Mouse (Mus musculus): Measurements from ENCODE around the gene Slitrk6. TPM values are rescaled to one million over a fixed set of nuclear protein-coding genes. Genes with fewer than 3 reads are reported as not detected.

Slitrk6 gene
- not detected in 2 replicates for polyA plus RNA-seq (2012; ENCODE audit: insufficient read depth, insufficient read length, low replicate concordance, missing spikeins)

GRCm38 (mm10) chr14:110754484-110755307 is at the start of gene Slitrk6:
Gene Slitrk6 (minus strand): TSS chr14:110755149.
- no peak within 1 kb of the TSS for H3K27ac ChIP-seq (ENCODE audit: insufficient read depth, low read depth, low read length)
- no peak within 1 kb of the TSS for H3K4me3 ChIP-seq (ENCODE audit: insufficient read depth, low read depth, low read length)
- no peaks in the 10 kb centered on the region for H3K4me1 ChIP-seq (ENCODE audit: control insufficient read depth, insufficient read depth, low read length)
- WGBS, result 27% methylated on average over 11 of the region's 11 CpGs
- TF ChIP-seq POLR2A (IDR thresholded peaks at IDR 0.05; ENCODE audit: insufficient read depth, low read depth, low read length) (no peak), CTCF (IDR thresholded peaks at IDR 0.05; ENCODE audit: insufficient read depth, low read depth, low read length) (no peak)

DNA sequence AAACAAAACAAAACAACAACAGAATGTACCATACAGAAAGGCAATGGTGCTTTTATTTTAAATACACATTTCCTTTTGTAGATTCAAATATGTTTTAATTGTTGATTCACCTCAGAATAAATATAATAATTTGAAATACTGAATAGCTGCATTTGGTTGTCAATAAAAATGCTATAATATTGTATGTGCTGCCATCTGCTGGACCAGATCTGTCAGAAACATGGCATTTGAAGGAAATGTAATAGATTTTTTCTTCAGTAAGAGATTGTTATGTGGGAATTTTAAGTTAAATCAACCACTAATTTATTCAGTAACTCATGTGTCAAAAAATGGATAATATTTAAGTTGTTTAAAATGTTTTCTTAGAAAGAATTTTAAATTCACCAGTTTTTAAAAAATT is 22.6 kb upstream of the Slitrk6 start:
- Histone ChIP-seq H3K27ac (ENCODE audit: insufficient read depth, low read depth, low read length) (no peak overlapping the region), H3K4me3 (ENCODE audit: insufficient read depth, low read depth, low read length) (no peak overlapping the region), H3K4me1 (ENCODE audit: control insufficient read depth, insufficient read depth, low read length) (no peaks in the 10 kb centered on the region)
- TF ChIP-seq CTCF (IDR thresholded peaks at IDR 0.05; ENCODE audit: insufficient read depth, low read depth, low read length) (no peak), POLR2A (IDR thresholded peaks at IDR 0.05; ENCODE audit: insufficient read depth, low read depth, low read length) (no peak)

DNA sequence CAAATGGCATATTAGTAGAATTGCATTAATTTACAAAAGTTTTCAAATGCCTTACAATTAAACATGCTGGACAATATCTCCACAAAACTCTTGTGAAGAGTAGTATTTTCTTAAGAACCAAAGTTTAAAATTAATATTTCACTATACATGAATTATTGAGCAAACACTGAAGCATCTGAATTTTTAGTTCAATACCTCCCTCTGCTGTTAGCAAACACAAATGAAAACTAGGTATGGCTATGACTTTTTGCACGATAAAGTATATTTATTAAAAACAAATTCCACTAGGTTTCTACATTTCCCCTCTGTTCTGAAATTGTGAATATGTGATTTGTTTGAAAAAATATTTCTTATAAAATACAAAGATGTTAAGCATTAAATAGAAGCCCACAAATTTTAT is 15.7 kb upstream of the Slitrk6 start:
- H3K27ac ChIP-seq (ENCODE audit: insufficient read depth, low read depth, low read length), result no peak overlapping the region
- H3K4me3 ChIP-seq (ENCODE audit: insufficient read depth, low read depth, low read length), result no peak overlapping the region
- H3K4me1 ChIP-seq (ENCODE audit: control insufficient read depth, insufficient read depth, low read length), result no peaks in the 10 kb centered on the region
- WGBS, result 84% methylated on average over 1 of the region's 1 CpGs
- TF ChIP-seq POLR2A (IDR thresholded peaks at IDR 0.05; ENCODE audit: insufficient read depth, low read depth, low read length) (no peak), CTCF (IDR thresholded peaks at IDR 0.05; ENCODE audit: insufficient read depth, low read depth, low read length) (no peak)

- 19% methylated on average over 7 of the region's 7 CpGs for WGBS
- no peak overlapping the region for H3K4me3 ChIP-seq (ENCODE audit: insufficient read depth, low read depth, low read length)
- H3K27ac ChIP-seq (ENCODE audit: insufficient read depth, low read depth, low read length), result no peak overlapping the region
- no peak for TF ChIP-seq CTCF (IDR thresholded peaks at IDR 0.05; ENCODE audit: insufficient read depth, low read depth, low read length)
- TF ChIP-seq POLR2A (IDR thresholded peaks at IDR 0.05; ENCODE audit: insufficient read depth, low read depth, low read length), result no peak
- no peaks in the 10 kb centered on the region for H3K4me1 ChIP-seq (ENCODE audit: control insufficient read depth, insufficient read depth, low read length)
Observed at GRCm38 (mm10) chr14:110762588-110763220, 7.8 kb upstream of the Slitrk6 start.

GRCm38 (mm10) chr14:110760909-110761308 is 6.0 kb upstream of the Slitrk6 start:
- Histone ChIP-seq H3K4me3 (ENCODE audit: insufficient read depth, low read depth, low read length) (no peak overlapping the region), H3K27ac (ENCODE audit: insufficient read depth, low read depth, low read length) (no peak overlapping the region), H3K4me1 (ENCODE audit: control insufficient read depth, insufficient read depth, low read length) (no peaks in the 10 kb centered on the region)
- TF ChIP-seq POLR2A (IDR thresholded peaks at IDR 0.05; ENCODE audit: insufficient read depth, low read depth, low read length) (no peak), CTCF (IDR thresholded peaks at IDR 0.05; ENCODE audit: insufficient read depth, low read depth, low read length) (no peak)
- WGBS, result 15% methylated on average over 1 of the region's 1 CpGs

DNA sequence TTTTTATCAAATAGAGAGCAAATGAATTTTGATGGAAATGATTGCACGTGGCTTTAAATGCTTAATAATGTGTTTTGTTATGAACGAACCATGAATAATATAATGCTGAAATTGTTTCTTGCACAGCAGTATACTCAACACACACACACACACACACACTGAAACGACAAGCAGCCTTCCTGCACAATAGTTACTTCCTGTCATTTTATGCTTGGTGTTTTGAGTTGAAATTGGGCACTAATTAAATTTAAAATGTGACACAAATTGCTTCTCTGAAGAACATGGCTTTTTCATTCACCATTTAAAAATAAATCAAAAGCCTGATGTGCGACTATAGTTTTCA is 330 bp upstream of the Slitrk6 start:
- 32% methylated on average over 4 of the region's 4 CpGs for WGBS
- no peak overlapping the region for H3K27ac ChIP-seq (ENCODE audit: insufficient read depth, low read depth, low read length)

GRCm38 (mm10) chr14:110739861-110740260 is 15.1 kb downstream of the Slitrk6 start:
- H3K27ac ChIP-seq (ENCODE audit: insufficient read depth, low read depth, low read length), result no peak overlapping the region
- TF ChIP-seq CTCF (IDR thresholded peaks at IDR 0.05; ENCODE audit: insufficient read depth, low read depth, low read length) (no peak), POLR2A (IDR thresholded peaks at IDR 0.05; ENCODE audit: insufficient read depth, low read depth, low read length) (no peak)
- no peaks in the 10 kb centered on the region for H3K4me1 ChIP-seq (ENCODE audit: control insufficient read depth, insufficient read depth, low read length)
- WGBS, result 21% methylated on average over 7 of the region's 7 CpGs
- H3K4me3 ChIP-seq (ENCODE audit: insufficient read depth, low read depth, low read length), result no peak overlapping the region

More for the DNA sequence above, 330 bp upstream of the Slitrk6 start:
- no peak for TF ChIP-seq CTCF (IDR thresholded peaks at IDR 0.05; ENCODE audit: insufficient read depth, low read depth, low read length)
- TF ChIP-seq POLR2A (IDR thresholded peaks at IDR 0.05; ENCODE audit: insufficient read depth, low read depth, low read length), result no peak
- no peaks in the 10 kb centered on the region for H3K4me1 ChIP-seq (ENCODE audit: control insufficient read depth, insufficient read depth, low read length)
- no peak overlapping the region for H3K4me3 ChIP-seq (ENCODE audit: insufficient read depth, low read depth, low read length)

GRCm38 (mm10) chr14:110739368-110739767 is 15.6 kb downstream of the Slitrk6 start:
- WGBS, result 89% methylated on average over 1 of the region's 1 CpGs
- Histone ChIP-seq H3K27ac (ENCODE audit: insufficient read depth, low read depth, low read length) (no peak overlapping the region), H3K4me3 (ENCODE audit: insufficient read depth, low read depth, low read length) (no peak overlapping the region), H3K4me1 (ENCODE audit: control insufficient read depth, insufficient read depth, low read length) (no peaks in the 10 kb centered on the region)
- TF ChIP-seq POLR2A (IDR thresholded peaks at IDR 0.05; ENCODE audit: insufficient read depth, low read depth, low read length) (no peak), CTCF (IDR thresholded peaks at IDR 0.05; ENCODE audit: insufficient read depth, low read depth, low read length) (no peak)

- TF ChIP-seq CTCF (IDR thresholded peaks at IDR 0.05; ENCODE audit: insufficient read depth, low read depth, low read length) (no peak), POLR2A (IDR thresholded peaks at IDR 0.05; ENCODE audit: insufficient read depth, low read depth, low read length) (no peak)
- no peak overlapping the region for H3K4me3 ChIP-seq (ENCODE audit: insufficient read depth, low read depth, low read length)
- H3K4me1 ChIP-seq (ENCODE audit: control insufficient read depth, insufficient read depth, low read length), result no peaks in the 10 kb centered on the region
- no peak overlapping the region for H3K27ac ChIP-seq (ENCODE audit: insufficient read depth, low read depth, low read length)
- 43% methylated on average over 4 of the region's 4 CpGs for WGBS
Observed at GRCm38 (mm10) chr14:110728344-110728910, 26.5 kb downstream of the Slitrk6 start.
